Mouse (Mus musculus) cerebellum, adult 2 months (tissue): ENCODE data around the gene Sec23a. TPM values are rescaled to one million over a fixed set of nuclear protein-coding genes. Genes with fewer than 3 reads are reported as not detected.

ENCODE experiments used
- DNase-seq, 2 experiments: peaks; one replicate each; pipeline ENCODE4 v3.0.0; 2021
- H3K27ac ChIP-seq: fragments of 200-500 bp; 2 replicates; pipeline ENCODE4 v1.5.1; 2012; ENCODE audit warnings: low read length, control low read depth, inconsistent platforms; ENCODE audit not compliant: insufficient read depth
- H3K27me3 ChIP-seq: fragments of 200-500 bp; 2 replicates; pipeline ENCODE4 v1.6.1; 2012; ENCODE audit warnings: inconsistent platforms, mild to moderate bottlenecking, low read length, moderate library complexity; ENCODE audit not compliant: control insufficient read depth, insufficient read depth
- H3K4me1 ChIP-seq: fragments of 200-500 bp; 2 replicates; pipeline ENCODE4 v1.6.1; 2011; ENCODE audit warnings: low read length; ENCODE audit not compliant: control insufficient read depth, insufficient read depth
- H3K4me3 ChIP-seq: fragments of 200-500 bp; replicated peaks from 2 replicates; pipeline ENCODE3; 2011; ENCODE audit warnings: mild to moderate bottlenecking, low read depth, low read length, control low read depth; ENCODE audit not compliant: insufficient read depth
- CTCF ChIP-seq: fragments of 200-500 bp; IDR thresholded peaks from 2 replicates; pipeline ENCODE4 v1.5.1; 2011; ENCODE audit warnings: low read depth, mild to moderate bottlenecking, control low read depth, low read length, moderate library complexity, borderline replicate concordance; ENCODE audit not compliant: insufficient read depth
- POLR2A ChIP-seq: fragments of 200-500 bp; IDR thresholded peaks from 2 replicates; pipeline ENCODE4 v1.6.1; 2011; ENCODE audit warnings: low read length, control low read depth, borderline replicate concordance; ENCODE audit not compliant: insufficient read depth
- WGBS: fragments of 180-500 bp; shearing (Covaris S2); methylation state at CpG from one replicate; pipeline ENCODE4 v1.1.7; 2018; 5-methylcytosine and 5-hydroxymethylcytosine counted together
- polyA plus RNA-seq: library from polyadenylated mRNA; depleted of rRNA; stranded (reverse); fragments of >200 nt; gene quantifications from 2 replicates; pipeline ENCODE4 v1.2.3, GENCODE M21; 2012; rRNA removed

Gene Sec23a
- polyA plus RNA-seq, 1 experiment: 48.4 TPM

DNA sequence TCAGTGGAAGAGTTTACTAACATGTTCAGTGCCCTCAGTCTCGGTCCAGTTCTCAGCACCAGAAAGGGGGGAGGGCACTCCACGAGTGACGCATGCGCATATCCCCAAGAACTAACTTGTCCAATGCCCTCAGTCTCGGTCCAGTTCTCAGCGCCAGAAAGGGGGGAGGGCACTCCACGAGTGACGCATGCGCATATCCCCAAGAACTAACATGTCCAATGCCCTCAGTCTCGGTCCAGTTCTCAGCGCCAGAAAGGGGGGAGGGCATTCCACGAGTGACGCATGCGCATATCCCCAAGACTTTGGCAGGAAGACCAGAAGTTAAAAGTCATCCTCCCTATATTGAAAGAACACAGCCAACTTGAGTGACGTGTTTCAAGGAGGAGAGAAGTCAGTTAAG lies 86.8 kb downstream of the Sec23a start:
- no peaks in the 10 kb centered on the region for H3K4me1 ChIP-seq
- H3K4me3 ChIP-seq: no peak overlapping the region
- DNase-seq: no peak
- TF ChIP-seq CTCF (no peak), POLR2A (no peak)
- 79% methylated on average over 15 of the region's 15 CpGs for WGBS
- H3K27me3 ChIP-seq: no peaks in the 10 kb centered on the region
- H3K27ac ChIP-seq: no peak overlapping the region

DNA sequence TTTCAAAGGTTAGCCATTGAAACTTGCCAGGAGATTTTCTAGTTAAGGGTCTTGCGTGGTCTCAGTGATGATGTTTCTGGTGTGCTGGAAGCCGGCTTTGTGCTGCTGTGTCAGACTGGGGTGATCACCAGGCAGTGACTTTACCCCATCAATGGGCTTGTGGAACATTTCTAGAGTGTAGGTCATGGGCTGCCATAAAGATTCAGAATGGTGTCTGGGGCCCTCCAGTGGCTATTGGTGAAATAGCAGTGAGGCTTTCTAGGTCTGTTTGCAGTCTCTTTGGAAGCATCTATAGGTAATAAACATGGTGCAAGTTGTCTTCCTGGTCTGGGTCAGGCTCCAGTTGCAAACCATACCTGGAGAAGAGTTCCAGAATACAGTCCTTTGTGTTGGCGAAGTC lies 87.8 kb downstream of the Sec23a start:
- 71% methylated on average over 3 of the region's 3 CpGs for WGBS
- no peak overlapping the region for H3K4me3 ChIP-seq
- no peak overlapping the region for H3K27ac ChIP-seq
- no peak for TF ChIP-seq POLR2A
- no peak for TF ChIP-seq CTCF
- DNase-seq: peak in 1 of 2 experiments; percentile 13
- no peaks in the 10 kb centered on the region for H3K27me3 ChIP-seq
- H3K4me1 ChIP-seq: no peaks in the 10 kb centered on the region

DNA sequence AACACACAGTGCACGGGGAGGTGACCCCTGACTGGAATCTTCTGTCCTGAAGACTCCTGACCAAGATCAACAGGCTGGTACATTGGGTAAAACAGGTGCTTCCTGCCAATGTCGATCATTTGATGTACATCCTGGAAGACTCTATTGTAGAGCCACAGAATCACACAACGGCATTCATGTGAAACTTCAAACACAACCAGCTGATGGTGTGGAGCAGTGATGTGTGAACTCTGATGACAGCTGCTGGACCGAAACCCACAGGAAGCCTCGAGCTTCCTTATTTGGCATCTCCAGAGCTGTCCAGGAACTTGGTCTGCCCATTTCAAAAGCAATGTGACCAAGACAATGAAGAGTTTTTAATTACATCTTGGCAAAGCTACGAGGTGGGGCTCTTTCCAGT lies 91.0 kb downstream of the Sec23a start:
- no peak for DNase-seq

DNA sequence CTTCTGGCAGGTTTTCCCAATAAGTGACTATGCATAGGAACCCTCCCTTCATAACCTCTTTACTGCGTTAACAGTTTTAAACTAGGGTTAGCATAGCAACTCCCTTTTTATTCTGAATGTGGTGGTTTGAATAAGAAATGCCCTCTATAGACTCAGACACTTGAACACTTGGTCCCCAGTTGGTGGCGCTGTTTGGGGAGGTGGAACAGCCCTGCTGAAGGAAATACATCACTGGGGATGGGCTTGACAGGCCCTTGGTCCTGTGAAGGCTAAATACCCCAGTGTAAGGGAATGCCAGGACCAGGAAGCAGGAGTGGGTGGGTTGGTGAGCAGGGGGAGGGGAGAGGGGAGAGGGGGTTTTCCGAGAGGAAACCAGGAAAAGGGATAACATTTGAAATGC lies 92.3 kb downstream of the Sec23a start:
- 79% methylated on average over 3 of the region's 3 CpGs for WGBS
- Histone ChIP-seq H3K27ac (no peak overlapping the region), H3K4me3 (no peak overlapping the region)

More for the DNA sequence above, 91.0 kb downstream of the Sec23a start:
- Histone ChIP-seq H3K4me3 (no peak overlapping the region), H3K27me3 (no peaks in the 10 kb centered on the region), H3K27ac (no peak overlapping the region), H3K4me1 (no peaks in the 10 kb centered on the region)
- WGBS: 17% methylated on average over 6 of the region's 6 CpGs
- TF ChIP-seq POLR2A (no peak), CTCF (no peak)

GRCm38 (mm10) chr12:58909826-58910225 lies 102.0 kb downstream of the Sec23a start:
- no peak overlapping the region for H3K27ac ChIP-seq
- 35% methylated on average over 4 of the region's 4 CpGs for WGBS
- DNase-seq: no peak
- no peak for TF ChIP-seq POLR2A
- no peak for TF ChIP-seq CTCF
- no peaks in the 10 kb centered on the region for H3K27me3 ChIP-seq
- H3K4me1 ChIP-seq: no peaks in the 10 kb centered on the region
- H3K4me3 ChIP-seq: no peak overlapping the region

More for the DNA sequence above, 92.3 kb downstream of the Sec23a start:
- H3K4me1 ChIP-seq: no peaks in the 10 kb centered on the region
- TF ChIP-seq CTCF (no peak), POLR2A (no peak)
- no peak for DNase-seq
- H3K27me3 ChIP-seq: no peaks in the 10 kb centered on the region

Other genes starting within 250 kb of the Sec23a start
- gene Gemin2, start 1.4 kb upstream of the Sec23a start, polyA plus RNA-seq: 8.0 and 9.3 TPM in 2 replicates
- gene Trappc6b, start 49.5 kb upstream of the Sec23a start, polyA plus RNA-seq: 140 and 143 TPM in 2 replicates
- 81.3 and 81.5 TPM in 2 replicates for gene Pnn, start 54.9 kb upstream of the Sec23a start, polyA plus RNA-seq
- 59.2 and 59.8 TPM in 2 replicates for gene Mia2, start 83.8 kb upstream of the Sec23a start, polyA plus RNA-seq
- 45.2 and 45.5 TPM in 2 replicates for gene Fbxo33, start 207.7 kb upstream of the Sec23a start, polyA plus RNA-seq